Mouse (Mus musculus) CH12.LX (cell line): ENCODE results near the gene Mettl7b. TPM values are rescaled to one million over a fixed set of nuclear protein-coding genes. Genes with fewer than 3 reads are reported as not detected.

ENCODE experiments used
- DNase-seq: peaks from one replicate; pipeline ENCODE4 v3.0.0-alpha.2; 2013; ENCODE audit errors: extremely low read depth
- H3K27ac ChIP-seq: 2 replicates; pipeline ENCODE4 v1.5.1; 2012; ENCODE audit warnings: low read depth, mild to moderate bottlenecking, control low read depth, moderate library complexity; ENCODE audit not compliant: insufficient read depth
- H3K27me3 ChIP-seq: replicated peaks from 2 replicates; pipeline ENCODE3; 2012; ENCODE audit warnings: inconsistent platforms
- H3K36me3 ChIP-seq, 2 experiments: replicated peaks in 1 of 2; 2 replicates each; pipeline versions ENCODE3 to v1.6.1; 2012; ENCODE audit warnings: inconsistent platforms in 1 of 2, low read length in 1 of 2, mild to moderate bottlenecking in 1 of 2, mixed read lengths in 1 of 2, moderate library complexity in 1 of 2; ENCODE audit not compliant: control insufficient read depth in 1 of 2, insufficient read depth in 1 of 2
- H3K4me1 ChIP-seq, 2 experiments: 2 replicates each; pipeline ENCODE4 v1.6.1; 2012; ENCODE audit warnings: inconsistent platforms in 1 of 2, moderate library complexity in 1 of 2; ENCODE audit not compliant: insufficient read depth in 2 of 2, control insufficient read depth in 1 of 2
- H3K4me2 ChIP-seq: 2 replicates; pipeline ENCODE4 v1.6.1; 2012; ENCODE audit warnings: low read depth, mild to moderate bottlenecking, control low read depth; ENCODE audit not compliant: poor library complexity, insufficient read depth, severe bottlenecking
- H3K4me3 ChIP-seq, 3 experiments: fragments of 150-350 bp in 1 of 3; sonication (generic) in 1 of 3; replicated peaks in 1 of 3; 2 replicates each; pipeline versions ENCODE3 to v1.5.1; 2011 to 2012; ENCODE audit warnings: low read depth in 2 of 3, low read length in 2 of 3, mild to moderate bottlenecking in 2 of 3, moderate library complexity in 2 of 3, control low read depth in 1 of 3, improper control_type of control experiment in 1 of 3, inconsistent platforms in 1 of 3, mixed read lengths in 1 of 3; ENCODE audit not compliant: poor library complexity in 1 of 3
- H3K79me2 ChIP-seq: replicated peaks from 2 replicates; pipeline ENCODE4 v1.6.1; 2012; ENCODE audit warnings: mild to moderate bottlenecking, moderate library complexity; ENCODE audit not compliant: control insufficient read depth, poor library complexity, insufficient read depth, severe bottlenecking; ENCODE audit errors: extremely low read depth
- H3K9ac ChIP-seq: 2 replicates; pipeline ENCODE4 v1.6.1; 2012; ENCODE audit warnings: low read depth, mild to moderate bottlenecking, control low read depth, moderate library complexity; ENCODE audit not compliant: insufficient read depth
- H3K9me3 ChIP-seq: replicated peaks from 2 replicates; pipeline ENCODE3; 2012; ENCODE audit warnings: low read length, inconsistent platforms, mixed read lengths
- BHLHE40 ChIP-seq: IDR thresholded peaks from 2 replicates; pipeline ENCODE4 v1.6.1; 2011; ENCODE audit warnings: mild to moderate bottlenecking, low read depth, low read length, improper control_type of control experiment
- CHD1 ChIP-seq: IDR thresholded peaks from 2 replicates; pipeline ENCODE4 v1.6.1; 2012; ENCODE audit warnings: low read depth, low read length, improper control_type of control experiment, inconsistent platforms
- CHD2 ChIP-seq: IDR thresholded peaks from 2 replicates; pipeline ENCODE4 v1.6.1; 2011; ENCODE audit warnings: low read length, improper control_type of control experiment
- ELF1 ChIP-seq: IDR thresholded peaks from 2 replicates; pipeline ENCODE4 v1.6.1; 2014; ENCODE audit warnings: low read depth, mild to moderate bottlenecking, inconsistent platforms, low read length, improper control_type of control experiment
- EP300 ChIP-seq: IDR thresholded peaks from 2 replicates; pipeline ENCODE4 v1.6.1; 2011; ENCODE audit warnings: low read length, improper control_type of control experiment
- ETS1 ChIP-seq: conservative IDR thresholded peaks from 2 replicates; pipeline ENCODE4 v1.6.1; 2012; ENCODE audit warnings: low read depth, mild to moderate bottlenecking, inconsistent platforms, low read length, improper control_type of control experiment, moderate library complexity
- GABPA ChIP-seq: IDR thresholded peaks from 2 replicates; pipeline ENCODE4 v1.6.1; 2012; ENCODE audit warnings: low read depth, low read length, improper control_type of control experiment, inconsistent platforms; ENCODE audit not compliant: insufficient replicate concordance
- HCFC1 ChIP-seq: IDR thresholded peaks from 2 replicates; pipeline ENCODE4 v1.6.1; 2012; ENCODE audit warnings: low read depth, mild to moderate bottlenecking, inconsistent platforms, low read length, improper control_type of control experiment
- IRF4 ChIP-seq: IDR thresholded peaks from 2 replicates; pipeline ENCODE4 v1.6.1; 2014; ENCODE audit warnings: low read depth, mild to moderate bottlenecking, inconsistent platforms, low read length, improper control_type of control experiment
- JUND ChIP-seq: conservative IDR thresholded peaks from 2 replicates; pipeline ENCODE4 v1.6.1; 2011; ENCODE audit warnings: low read depth, low read length, improper control_type of control experiment
- KAT2A ChIP-seq: IDR thresholded peaks from 2 replicates; pipeline ENCODE4 v1.6.1; 2012; ENCODE audit warnings: low read length, improper control_type of control experiment, inconsistent platforms; ENCODE audit not compliant: insufficient replicate concordance
- MAFK ChIP-seq: IDR thresholded peaks from 2 replicates; pipeline ENCODE4 v1.6.1; 2011; ENCODE audit warnings: low read length, improper control_type of control experiment; ENCODE audit not compliant: insufficient replicate concordance
- MAX ChIP-seq: IDR thresholded peaks from 2 replicates; pipeline ENCODE4 v1.6.1; 2011; ENCODE audit warnings: low read length, improper control_type of control experiment
- NRF1 ChIP-seq: IDR thresholded peaks from 2 replicates; pipeline ENCODE4 v1.6.1; 2014; ENCODE audit warnings: low read depth, mild to moderate bottlenecking, inconsistent platforms, low read length, improper control_type of control experiment, moderate library complexity
- PAX5 ChIP-seq: IDR thresholded peaks from 2 replicates; pipeline ENCODE4 v1.6.1; 2012; ENCODE audit warnings: low read length, inconsistent platforms, mixed read lengths
- RAD21 ChIP-seq: IDR thresholded peaks from 2 replicates; pipeline ENCODE4 v1.6.1; 2011; ENCODE audit warnings: low read depth, mild to moderate bottlenecking, low read length, improper control_type of control experiment, moderate library complexity
- SIN3A ChIP-seq: IDR thresholded peaks from 2 replicates; pipeline ENCODE4 v1.6.1; 2012; ENCODE audit warnings: low read length, improper control_type of control experiment, inconsistent platforms
- TCF12 ChIP-seq: IDR thresholded peaks from 2 replicates; pipeline ENCODE4 v1.6.1; 2014; ENCODE audit warnings: low read depth, mild to moderate bottlenecking, inconsistent platforms, low read length, improper control_type of control experiment
- UBTF ChIP-seq: IDR thresholded peaks from 2 replicates; pipeline ENCODE4 v1.6.1; 2012; ENCODE audit warnings: low read depth, mild to moderate bottlenecking, inconsistent platforms, low read length, improper control_type of control experiment, moderate library complexity
- USF1 ChIP-seq: IDR thresholded peaks from 2 replicates; pipeline ENCODE4 v1.6.1; 2014; ENCODE audit warnings: low read depth, mild to moderate bottlenecking, inconsistent platforms, low read length, improper control_type of control experiment
- USF2 ChIP-seq: conservative IDR thresholded peaks from 2 replicates; pipeline ENCODE4 v1.6.1; 2011; ENCODE audit warnings: low read depth, low read length, improper control_type of control experiment
- ZC3H11A ChIP-seq: IDR thresholded peaks from 2 replicates; pipeline ENCODE4 v1.6.1; 2012; ENCODE audit warnings: low read depth, mild to moderate bottlenecking, inconsistent platforms, low read length, improper control_type of control experiment
- ZNF384 ChIP-seq: IDR thresholded peaks from 2 replicates; pipeline ENCODE4 v1.6.1; 2012; ENCODE audit warnings: low read depth, low read length, improper control_type of control experiment, inconsistent platforms
- dilution Hi-C: fragments of 300-500 bp; cut with MboI; formaldehyde crosslinking; loops from 2 replicates; pipeline ENCODE4 v1.14.3; 2020; ENCODE audit warnings: low sequenced_read_pairs; ENCODE audit not compliant: extremely low pct_unique_long_range_greater_than_20kb, extremely low pct_ligation_motif_present
- in situ Hi-C: fragments of 300-500 bp; cut with MboI; formaldehyde crosslinking; loops from 3 replicates; pipeline ENCODE4 v1.14.3; 2019; ENCODE audit warnings: low sequenced_read_pairs, low pct_ligation_motif_present, low pct_unique_long_range_greater_than_20kb, mixed read lengths
- polyA plus RNA-seq: library from polyadenylated mRNA; unstranded; fragments of >175 nt; gene quantifications from 2 replicates; pipeline ENCODE4 v1.2.1, GENCODE M21; 2012; ENCODE audit warnings: low read depth; ENCODE audit not compliant: insufficient read length
- total RNA-seq, 2 experiments: library from RNA; depleted of rRNA; stranded (reverse); fragments of 300-350 nt in 1 of 2; fragments of >200 nt in 1 of 2; gene quantifications; 2 replicates each; pipeline ENCODE4 v1.2.3; 2012 to 2014

The Mettl7b gene
- total and polyA plus RNA-seq, 3 experiments = not detected

DNA sequence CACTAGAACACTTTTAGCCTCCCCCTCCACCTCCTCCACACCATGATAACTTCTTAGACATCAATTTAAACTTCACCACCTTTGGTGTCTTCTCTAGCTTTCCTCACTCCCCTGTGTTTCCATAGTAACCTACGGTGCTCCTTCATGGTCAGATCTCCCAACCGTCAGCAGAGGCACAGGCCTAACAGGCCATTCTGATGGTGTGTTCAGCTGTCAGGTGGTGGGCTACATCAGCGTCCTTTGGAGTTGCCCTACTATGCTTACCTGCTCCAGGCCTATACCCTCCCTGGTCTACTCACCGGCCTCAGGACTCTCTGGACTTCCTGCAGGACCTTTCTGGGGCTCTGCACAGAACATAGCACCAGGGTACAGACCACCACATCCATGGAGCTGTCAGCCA lies 646 bp downstream of the Mettl7b start:
- dilution Hi-C loops = no loop called here
- no peaks in the 10 kb centered on the region; the same call in 1 of the 2 replicates for H3K79me2 ChIP-seq

DNA sequence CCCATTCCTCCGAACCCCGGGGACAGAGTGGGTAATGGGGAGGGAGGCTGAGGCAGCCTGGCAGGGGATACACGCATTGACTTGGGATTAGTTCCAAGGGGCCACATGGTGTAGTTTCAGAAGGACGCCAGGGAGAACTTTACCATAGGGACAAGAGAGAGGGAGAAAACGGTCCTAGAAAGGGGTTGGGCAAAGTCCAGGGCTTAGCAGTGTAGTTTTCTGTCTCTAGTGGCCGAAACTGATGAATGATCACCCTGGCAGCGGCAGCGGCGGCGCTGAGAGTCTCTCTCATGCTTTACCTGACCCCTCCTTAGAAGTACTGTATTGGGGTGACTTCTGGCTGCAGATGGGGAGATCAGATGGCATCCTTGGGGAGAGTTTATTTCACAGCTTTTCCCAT lies 2.4 kb downstream of the Mettl7b start:
- Histone ChIP-seq H3K36me3 (no peaks in the 10 kb centered on the region), H3K79me2 (no peaks in the 10 kb centered on the region; the same call in 1 of the 2 replicates)
- no peak for DNase-seq
- TF ChIP-seq ZC3H11A (no peak), TCF12 (no peak), IRF4 (no peak), MAFK (no peak), BHLHE40 (no peak), CHD2 (no peak), SIN3A (no peak), ETS1 (no peak), HCFC1 (no peak), ZNF384 (no peak), GABPA (no peak), RAD21 (no peak), KAT2A (no peak), CHD1 (no peak), ELF1 (no peak), JUND (no peak), USF2 (no peak), MAX (no peak)
- TF ChIP-seq, all 38 proteins: peak for 0
- Histone ChIP-seq H3K4me1 (peaks cover 0 to 13% of the 10 kb centered on the region in 2 experiments; a peak in 2 of 4 replicates), H3K4me3 (no peak overlapping the region), H3K9me3 (no peaks in the 10 kb centered on the region), H3K9ac (no peak overlapping the region), H3K4me2 (no peak overlapping the region), H3K27ac (no peak overlapping the region), H3K27me3 (peaks cover 2% of the 10 kb centered on the region)
- in situ Hi-C loops = no loop called here
- dilution Hi-C loops = no loop called here

More for the DNA sequence above, 646 bp downstream of the Mettl7b start:
- H3K27me3 ChIP-seq = peaks cover 2% of the 10 kb centered on the region
- TF ChIP-seq EP300 = no peak
- no peak for TF ChIP-seq UBTF
- no peak for TF ChIP-seq IRF4
- TF ChIP-seq ZC3H11A = no peak
- no peak for TF ChIP-seq PAX5
- no peak for TF ChIP-seq USF2
- no peak for TF ChIP-seq NRF1
- TF ChIP-seq USF1 = no peak
- H3K36me3 ChIP-seq = no peaks in the 10 kb centered on the region
- DNase-seq = no peak
- no peak overlapping the region for H3K27ac ChIP-seq
- no peak overlapping the region for H3K4me2 ChIP-seq
- no peak overlapping the region for H3K9ac ChIP-seq
- in situ Hi-C loops = no loop called here
- no peak overlapping the region for H3K4me3 ChIP-seq
- peaks cover 0 to 13% of the 10 kb centered on the region in 2 experiments; a peak in 2 of 4 replicates for H3K4me1 ChIP-seq
- H3K9me3 ChIP-seq = no peaks in the 10 kb centered on the region
